Mouse (Mus musculus): ENCODE results near the gene Styk1.
"Not testable (repeated sequence)": the region's sequence is repeated elsewhere in the genome, so short reads cannot be mapped to it uniquely, and the experiment has no call there.

Gene Styk1

GRCm38 (mm10) chr6:131292991-131293788, 60.2 kb downstream of the Styk1 start, which contains the start of gene Magohb:
Magohb (minus strand) TSS chr6:131293244.
- peak; percentile 70 for ATAC-seq (ENCODE audit: insufficient number of reproducible peaks, low FRiP score, low TSS enrichment)

GRCm38 (mm10) chr6:131292276-131292990, 61.0 kb downstream of the Styk1 start:
- peak; percentile 24; the same call in 1 of the 2 replicates for ATAC-seq (ENCODE audit: insufficient number of reproducible peaks, low FRiP score, low TSS enrichment)

- ATAC-seq (ENCODE audit: insufficient number of reproducible peaks, low FRiP score, low TSS enrichment): 0 out of 2 replicates have a peak, but pooled peaks have one; percentile 57
Observed at GRCm38 (mm10) chr6:131290430-131290829, 63.0 kb downstream of the Styk1 start.

DNA sequence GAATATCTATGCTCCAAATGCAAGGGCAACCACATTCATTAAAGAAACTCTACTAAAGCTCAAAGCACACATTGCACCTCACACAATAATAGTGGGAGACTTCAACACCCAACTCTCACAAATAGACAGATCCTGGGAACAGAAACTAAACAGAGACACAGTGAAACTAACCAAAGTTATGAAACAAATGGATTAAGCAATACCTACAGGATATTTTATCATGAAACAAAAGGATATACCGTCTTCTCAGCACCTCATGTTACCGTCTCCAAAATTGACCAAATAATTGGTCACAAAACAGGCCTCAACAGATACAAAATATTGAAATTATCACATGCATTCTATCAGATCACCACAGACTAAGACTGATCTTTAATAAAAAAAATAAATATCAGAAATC, 75.2 kb downstream of the Styk1 start:
- not testable (repeated sequence) for ATAC-seq (ENCODE audit: insufficient number of reproducible peaks, low FRiP score, low TSS enrichment)

DNA sequence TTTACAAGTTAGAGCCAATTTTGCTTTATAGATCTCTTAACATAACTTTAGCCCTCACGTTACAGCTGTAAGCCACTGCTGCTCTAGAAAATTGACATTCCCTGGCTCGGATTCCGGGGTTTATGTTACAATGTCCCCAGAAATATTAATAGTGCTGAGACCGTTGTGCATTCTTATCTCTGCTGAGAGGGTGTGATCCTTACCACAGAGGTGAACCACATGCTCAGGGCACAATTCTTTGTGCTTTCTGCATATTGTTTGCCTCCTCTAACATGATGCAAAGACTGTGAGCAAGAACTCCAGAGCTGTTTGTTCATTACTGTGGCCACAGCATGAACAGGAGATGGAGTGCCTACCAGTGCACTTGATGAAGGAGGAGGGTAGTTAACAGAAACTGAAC, 76.7 kb downstream of the Styk1 start:
- ATAC-seq (ENCODE audit: insufficient number of reproducible peaks, low FRiP score, low TSS enrichment): no peak

GRCm38 (mm10) chr6:131272311-131272710, 81.1 kb downstream of the Styk1 start:
- ATAC-seq (ENCODE audit: insufficient number of reproducible peaks, low FRiP score, low TSS enrichment): no peak

DNA sequence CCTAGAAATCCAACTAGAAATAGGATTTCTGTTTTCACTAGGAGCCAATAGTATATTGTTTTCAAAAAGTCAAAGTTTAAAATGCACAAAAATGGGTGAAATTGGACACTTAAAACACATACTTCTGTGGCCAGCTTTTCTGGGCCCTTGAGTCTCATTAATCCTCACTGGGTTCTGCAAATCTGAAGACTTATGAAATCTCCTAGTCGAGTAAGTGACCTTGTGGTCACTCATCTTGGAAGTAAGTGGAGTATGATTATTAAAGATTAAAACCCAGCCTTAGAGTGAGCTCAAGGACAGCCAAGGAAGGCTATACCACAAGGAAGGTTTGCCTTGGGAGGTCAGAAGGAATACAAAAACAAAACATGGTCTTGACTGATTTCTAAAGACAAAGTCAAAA, 83.1 kb downstream of the Styk1 start:
- ATAC-seq (ENCODE audit: insufficient number of reproducible peaks, low FRiP score, low TSS enrichment): no peak

DNA sequence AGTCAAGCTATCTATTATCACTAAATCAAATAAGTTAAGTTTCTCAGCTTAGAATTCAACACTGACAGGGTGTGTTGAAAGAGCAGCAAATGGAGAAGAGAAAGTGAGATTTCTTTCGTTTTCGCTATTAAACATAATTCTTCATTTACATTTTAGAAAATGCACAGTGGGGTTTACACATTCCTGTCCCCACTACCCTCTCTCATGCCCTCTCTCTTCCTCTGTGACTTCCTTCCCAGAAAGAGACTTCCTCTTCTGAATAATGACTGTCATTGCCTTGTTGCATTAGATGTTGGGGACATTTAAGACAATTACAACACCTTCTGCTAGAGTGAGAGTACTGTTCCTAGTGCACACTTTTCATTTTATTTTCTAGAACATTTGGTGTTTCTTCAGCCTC, 83.8 kb downstream of the Styk1 start:
- no peak for ATAC-seq (ENCODE audit: insufficient number of reproducible peaks, low FRiP score, low TSS enrichment)

GRCm38 (mm10) chr6:131264175-131264574, 89.2 kb downstream of the Styk1 start:
- no peak for ATAC-seq (ENCODE audit: insufficient number of reproducible peaks, low FRiP score, low TSS enrichment)

DNA sequence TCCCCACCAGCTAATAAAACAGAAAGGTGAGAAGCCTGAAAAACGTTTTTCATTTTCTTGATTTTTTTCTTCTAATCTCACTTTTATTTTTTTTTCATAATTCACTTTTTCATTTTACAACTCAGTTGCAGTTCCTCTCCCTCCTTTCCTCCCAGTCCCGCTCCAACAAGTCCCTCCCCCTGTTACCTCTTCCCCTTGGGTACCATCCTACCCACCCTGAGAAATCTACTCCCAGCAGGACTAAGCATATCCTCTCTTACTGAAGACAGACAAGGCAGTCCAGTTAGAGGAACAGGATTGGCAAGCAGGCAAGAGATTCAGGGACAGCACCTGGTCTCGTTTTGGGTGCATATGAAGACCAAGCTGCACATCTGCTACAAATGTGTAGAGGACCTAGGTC, 90.6 kb downstream of the Styk1 start:
- ATAC-seq (ENCODE audit: insufficient number of reproducible peaks, low FRiP score, low TSS enrichment): no peak

DNA sequence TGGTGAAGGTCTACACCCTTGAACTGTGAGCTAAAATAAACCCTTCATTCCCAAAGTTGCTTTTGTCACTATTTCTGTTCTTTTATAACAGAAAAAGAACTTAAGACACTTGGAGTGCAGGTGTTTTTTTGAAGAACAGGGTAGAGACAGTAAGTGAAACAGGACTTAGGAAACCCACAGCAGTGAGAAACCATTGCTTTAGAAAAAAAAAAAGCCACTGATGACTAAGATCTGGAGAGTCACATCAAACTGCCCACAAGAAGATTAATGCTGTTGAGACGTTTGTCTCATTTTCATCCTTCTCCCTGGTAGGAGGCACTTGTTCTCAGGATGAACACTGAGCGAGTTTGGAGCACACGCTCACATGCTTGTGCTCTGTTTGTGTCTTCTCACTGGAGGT, 91.4 kb downstream of the Styk1 start:
- no peak for ATAC-seq (ENCODE audit: insufficient number of reproducible peaks, low FRiP score, low TSS enrichment)

Measured in cerebellum, adult (tissue).